Mouse (Mus musculus) lung, postnatal 0 days (tissue): ENCODE measurements around the gene Plekhh3. TPM values are rescaled to one million over a fixed set of nuclear protein-coding genes. Genes with fewer than 3 reads are reported as not detected.

Experiments
- ATAC-seq: fragments of 200-750 bp; cut with Nextera tagmentation; 2 replicates; pipeline ENCODE4 v1.8.0; 2017; ENCODE audit warnings: moderate library complexity
- DNase-seq: peaks from one replicate; pipeline ENCODE4 v3.0.0-alpha.2; 2016; ENCODE audit warnings: low spot score
- H3K27ac ChIP-seq: fragments of 300-500 bp; sonication (generic); 2 replicates; pipeline ENCODE4 v1.5.1; 2014; ENCODE audit warnings: antibody characterized with exemption, mild to moderate bottlenecking, low read length, mixed read lengths
- H3K27me3 ChIP-seq: fragments of 300-500 bp; sonication (generic); replicated peaks from 2 replicates; pipeline ENCODE4 v1.6.1; 2014; ENCODE audit warnings: low read length, mixed read lengths; ENCODE audit not compliant: insufficient read depth
- H3K36me3 ChIP-seq: fragments of 300-500 bp; sonication (generic); 2 replicates; pipeline ENCODE4 v1.6.1; 2014; ENCODE audit warnings: low read length, mixed read lengths; ENCODE audit not compliant: insufficient read depth
- H3K4me1 ChIP-seq: fragments of 300-500 bp; sonication (generic); 2 replicates; pipeline ENCODE4 v1.6.1; 2014; ENCODE audit warnings: antibody characterized with exemption, low read depth, low read length, mixed read lengths; ENCODE audit not compliant: insufficient read depth
- H3K4me2 ChIP-seq: fragments of 300-500 bp; sonication (generic); replicated peaks from 2 replicates; pipeline ENCODE4 v1.6.1; 2014; ENCODE audit warnings: low read depth, mild to moderate bottlenecking, low read length, moderate library complexity, mixed read lengths
- H3K4me3 ChIP-seq: fragments of 300-500 bp; sonication (generic); 2 replicates; pipeline ENCODE4 v1.5.1; 2014; ENCODE audit warnings: low read depth, low read length
- H3K9ac ChIP-seq: fragments of 300-500 bp; sonication (generic); replicated peaks from 2 replicates; pipeline ENCODE4 v1.6.1; 2014; ENCODE audit warnings: low read depth, mild to moderate bottlenecking
- H3K9me3 ChIP-seq: fragments of 300-500 bp; sonication (generic); 2 replicates; pipeline ENCODE4 v1.6.1; 2016; ENCODE audit warnings: low read length, mixed read lengths
- CTCF ChIP-seq: IDR thresholded peaks from 2 replicates; pipeline ENCODE4 v1.5.1; 2016; ENCODE audit warnings: antibody characterized with exemption, mild to moderate bottlenecking
- EP300 ChIP-seq: IDR thresholded peaks from 2 replicates; pipeline ENCODE4 v1.6.1; 2016; ENCODE audit warnings: antibody characterized with exemption, mild to moderate bottlenecking, control low read depth
- WGBS: fragments of 180-500 bp; shearing (Covaris S2); extraction: QIAGEN DNeasy Blood & Tissue Kit; methylation state at CpG from one replicate; pipeline ENCODE4 v1.1.7; 2014; 5-methylcytosine and 5-hydroxymethylcytosine counted together
- polyA plus RNA-seq: library from polyadenylated mRNA; unstranded; fragments of >200 nt; fragmentation: Nextera tagmentation; extraction: Ambion mirVana; gene quantifications from 2 replicates; pipeline ENCODE4 v1.2.1, GENCODE M21; 2015

Gene Plekhh3
- polyA plus RNA-seq, 1 experiment from 2014 or later = 14.2 TPM

- no peak for ATAC-seq
- no peak overlapping the region for H3K27ac ChIP-seq
Observed at GRCm38 (mm10) chr11:101181961-101182360, 10.8 kb upstream of the Plekhh3 start.

GRCm38 (mm10) chr11:101180846-101181740 is 9.9 kb upstream of the Plekhh3 start:
- ATAC-seq (peak; percentile 35; the same call in 1 of the 2 replicates), DNase-seq (peak; percentile 82)
- TF ChIP-seq CTCF (peak; percentile 91), EP300 (no peak)

More at GRCm38 (mm10) chr11:101181961-101182360, 10.8 kb upstream of the Plekhh3 start:
- no peak overlapping the region for H3K4me3 ChIP-seq
- H3K9ac ChIP-seq = no peak overlapping the region
- no peak overlapping the region for H3K4me2 ChIP-seq
- H3K27me3 ChIP-seq = no peaks in the 10 kb centered on the region
- H3K36me3 ChIP-seq = no peaks in the 10 kb centered on the region
- H3K9me3 ChIP-seq = no peaks in the 10 kb centered on the region
- no peaks in the 10 kb centered on the region for H3K4me1 ChIP-seq
- DNase-seq = no peak
- WGBS = 90% methylated on average over 11 of the region's 11 CpGs
- TF ChIP-seq CTCF (no peak), EP300 (no peak)

GRCm38 (mm10) chr11:101180261-101180660 is 9.1 kb upstream of the Plekhh3 start:
- WGBS = 54% methylated on average over 17 of the region's 17 CpGs
- ATAC-seq = no peak

More at GRCm38 (mm10) chr11:101180846-101181740, 9.9 kb upstream of the Plekhh3 start:
- Histone ChIP-seq H3K9me3 (no peaks in the 10 kb centered on the region), H3K27me3 (no peaks in the 10 kb centered on the region), H3K36me3 (no peaks in the 10 kb centered on the region), H3K4me2 (no peak overlapping the region), H3K9ac (no peak overlapping the region), H3K27ac (no peak overlapping the region), H3K4me3 (no peak overlapping the region), H3K4me1 (no peaks in the 10 kb centered on the region)
- WGBS = 36% methylated on average over 10 of the region's 10 CpGs

DNA sequence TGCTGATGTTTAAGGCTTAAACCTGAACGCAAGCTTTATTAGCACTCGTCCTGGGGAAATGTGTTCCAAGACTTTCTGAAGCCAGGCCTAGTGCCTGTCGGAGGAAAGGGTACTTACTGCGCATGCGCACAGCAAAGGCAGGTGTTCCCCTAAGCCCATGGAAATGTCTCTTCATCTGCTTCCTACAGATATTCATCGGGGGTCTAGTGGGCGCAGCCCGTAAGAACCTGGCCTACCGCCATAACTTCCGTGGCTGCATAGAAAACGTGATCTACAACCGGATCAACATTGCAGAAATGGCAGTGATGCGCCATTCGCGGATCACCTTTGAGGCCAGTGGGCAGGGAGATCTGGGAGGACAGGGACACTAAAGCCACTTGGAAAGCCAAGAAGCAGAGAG is 8.2 kb upstream of the Plekhh3 start:
- Histone ChIP-seq H3K4me2 (no peak overlapping the region), H3K9ac (no peak overlapping the region), H3K4me1 (peaks cover 8% of the 10 kb centered on the region; the same call in 1 of the 2 replicates), H3K27me3 (peaks cover 5% of the 10 kb centered on the region), H3K27ac (no peak overlapping the region), H3K36me3 (no peaks in the 10 kb centered on the region), H3K9me3 (no peaks in the 10 kb centered on the region), H3K4me3 (no peak overlapping the region)
- DNase-seq (no peak), ATAC-seq (no peak)
- WGBS = 74% methylated on average over 15 of the region's 15 CpGs
- no peak for TF ChIP-seq CTCF
- no peak for TF ChIP-seq EP300

More at GRCm38 (mm10) chr11:101180261-101180660, 9.1 kb upstream of the Plekhh3 start:
- DNase-seq = no peak
- TF ChIP-seq EP300 (no peak), CTCF (no peak)
- Histone ChIP-seq H3K4me3 (no peak overlapping the region), H3K9me3 (no peaks in the 10 kb centered on the region), H3K36me3 (no peaks in the 10 kb centered on the region), H3K27ac (no peak overlapping the region), H3K27me3 (peaks cover under 1% of the 10 kb centered on the region), H3K9ac (no peak overlapping the region), H3K4me1 (peaks cover 2% of the 10 kb centered on the region; the same call in 1 of the 2 replicates), H3K4me2 (no peak overlapping the region)

- ATAC-seq (no peak), DNase-seq (no peak)
- Histone ChIP-seq H3K27ac (no peak overlapping the region), H3K9ac (no peak overlapping the region), H3K4me2 (no peak overlapping the region), H3K27me3 (peaks cover 5% of the 10 kb centered on the region), H3K4me1 (peaks cover 12% of the 10 kb centered on the region; the same call in 1 of the 2 replicates), H3K9me3 (no peaks in the 10 kb centered on the region), H3K4me3 (no peak overlapping the region), H3K36me3 (no peaks in the 10 kb centered on the region)
- WGBS = 61% methylated on average over 36 of the region's 36 CpGs
- TF ChIP-seq EP300 (no peak), CTCF (no peak)
Observed at GRCm38 (mm10) chr11:101178061-101179058, 7.2 kb upstream of the Plekhh3 start.
